9 mouse cellular contexts compared by ENCODE assay signal in genomic region chr8:47370421-47371080, GRCm38 (mm10).
DNase-seq lines count a peak whose midpoint lies in the region; ATAC-seq and TF ChIP-seq lines count a peak whose summit lies in the region.
"Had no signal": no experiment of that assay in that cellular context is flagged by ENCODE, and none has a peak within 500 bp of the region (broad histone marks: within the 10 kb centered on the region; RNA-seq: fewer than 3 reads in every experiment).

No protein-coding gene starts in this region.

- H3K27ac ChIP-seq in forebrain, postnatal 0 days (ENCODE audit: low read depth, low read length), result no peak overlapping the region
- H3K27ac ChIP-seq in hindbrain, embryonic 14.5 days, result no peak overlapping the region

- no peaks in the 10 kb centered on the region for H3K4me1 ChIP-seq in forebrain, postnatal 0 days (ENCODE audit: insufficient read depth)
- H3K4me1 ChIP-seq in hindbrain, embryonic 14.5 days (replicated peaks; ENCODE audit: control insufficient read depth, insufficient read depth, low read length), result no peaks in the 10 kb centered on the region
- H3K4me1 ChIP-seq: megakaryocyte, embryonic 14.5 days had no signal

- no peak overlapping the region for H3K9ac ChIP-seq in forebrain, postnatal 0 days
- no peak overlapping the region for H3K9ac ChIP-seq in hindbrain, embryonic 14.5 days

- peak; percentile 97 for TF ChIP-seq CTCF in forebrain, postnatal 0 days (IDR thresholded peaks at IDR 0.05; ENCODE audit: low read depth)

- no peak overlapping the region for H3K4me2 ChIP-seq in forebrain, postnatal 0 days (ENCODE audit: low read depth)
- H3K4me2 ChIP-seq in hindbrain, embryonic 14.5 days (replicated peaks), result no peak overlapping the region

- H3K36me3 ChIP-seq in forebrain, postnatal 0 days (ENCODE audit: insufficient read depth), result no peaks in the 10 kb centered on the region
- no peaks in the 10 kb centered on the region for H3K36me3 ChIP-seq in hindbrain, embryonic 14.5 days (replicated peaks; ENCODE audit: control insufficient read depth, insufficient read depth)

- WGBS in forebrain, postnatal 0 days, result 20% methylated on average over 15 of the region's 15 CpGs
- 31% methylated on average over 15 of the region's 15 CpGs for WGBS in hindbrain, embryonic 14.5 days

- H3K27me3 ChIP-seq in forebrain, postnatal 0 days (ENCODE audit: insufficient read depth, low read length), result no peaks in the 10 kb centered on the region
- H3K27me3 ChIP-seq in hindbrain, embryonic 14.5 days (ENCODE audit: control insufficient read depth, insufficient read depth, low read length), result no peaks in the 10 kb centered on the region

- DNase-seq in MEL-GATA-1-ER (ENCODE audit: extremely low read depth, low read depth), result peak; percentile 55
- peak; percentile 80 for DNase-seq in cerebellum, adult 11 months
- DNase-seq in forebrain, postnatal 0 days, result peak; percentile 91
- DNase-seq in hindbrain, embryonic 14.5 days (ENCODE audit: low spot score), result peak; percentile 88
- DNase-seq in layer of hippocampus, postnatal 25 days (ENCODE audit: extremely low spot score in 1 of 2, low spot score in 1 of 2), result peak; percentile 67 to 82
- DNase-seq in right cerebral cortex, adult 2 months (ENCODE audit: low spot score in 2 of 2), result peak; percentile 89 to 92
- DNase-seq in urinary bladder, postnatal 36 days (ENCODE audit: low spot score in 2 of 2), result peak; percentile 67 to 85

- peaks cover 3% of the 10 kb centered on the region for H3K9me3 ChIP-seq in forebrain, postnatal 0 days (ENCODE audit: low read length)
- H3K9me3 ChIP-seq in hindbrain, embryonic 14.5 days (ENCODE audit: control insufficient read depth, low read length), result no peaks in the 10 kb centered on the region

- ATAC-seq in forebrain, postnatal 0 days, result peak; percentile 88
- ATAC-seq in hindbrain, embryonic 14.5 days (ENCODE audit: low FRiP score), result peak; percentile 83
- peak; percentile 87 for ATAC-seq in megakaryocyte, adult 5-6 weeks (ENCODE audit: poor library complexity, severe bottlenecking)

- H3K4me3 ChIP-seq in forebrain, postnatal 0 days (ENCODE audit: low read depth, low read length), result no peak overlapping the region
- H3K4me3 ChIP-seq in hindbrain, embryonic 14.5 days (replicated peaks; ENCODE audit: low read length), result no peak overlapping the region
- H3K4me3 ChIP-seq: megakaryocyte, embryonic 14.5 days had no signal
